Mouse (Mus musculus) heart, postnatal 0 days (tissue): ENCODE data around the gene Ppp1r16b.

Source experiments
- CTCF ChIP-seq: IDR thresholded peaks from 2 replicates; pipeline ENCODE4 v1.5.1; 2016; ENCODE audit warnings: antibody characterized with exemption, control low read depth, low read depth
- EP300 ChIP-seq: IDR thresholded peaks from 2 replicates; pipeline ENCODE4 v1.6.1; 2016; ENCODE audit warnings: antibody characterized with exemption, low read depth

DNA sequence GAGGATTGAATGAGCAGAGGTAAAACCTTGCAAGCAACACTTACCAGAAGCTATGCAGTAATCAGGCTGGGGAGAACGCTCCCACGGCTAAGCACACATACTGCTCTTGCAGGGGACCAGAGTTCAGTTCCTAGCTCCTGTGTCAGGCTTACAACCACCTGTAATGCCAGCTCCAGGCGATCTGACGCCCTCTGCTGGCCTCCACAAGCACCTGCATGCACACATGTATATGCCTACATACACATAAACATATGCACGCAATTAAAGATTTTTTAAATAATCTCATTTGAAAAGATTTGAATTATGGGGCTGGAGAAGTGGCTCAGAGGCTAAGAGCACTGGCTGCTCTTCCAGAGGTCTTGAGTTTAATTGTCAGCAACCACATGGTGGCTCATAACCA lies 77.2 kb downstream of the Ppp1r16b start:
- no peak for TF ChIP-seq CTCF
- no peak for TF ChIP-seq EP300
